Mouse (Mus musculus) hindbrain, embryonic 12.5 days (tissue): ENCODE measurements around the gene Polr3a. TPM values are rescaled to one million over a fixed set of nuclear protein-coding genes. Genes with fewer than 3 reads are reported as not detected.
"Not testable (repeated sequence)": the region's sequence is repeated elsewhere in the genome, so short reads cannot be mapped to it uniquely, and the experiment has no call there.

Experiments used
- ATAC-seq: fragments of 200-750 bp; cut with Nextera tagmentation; 2 replicates; pipeline ENCODE4 v1.8.0; 2017; ENCODE audit warnings: moderate TSS enrichment; ENCODE audit not compliant: low FRiP score
- H3K27ac ChIP-seq: fragments of 300-500 bp; sonication (generic); 2 replicates; pipeline ENCODE4 v1.5.1; 2016; ENCODE audit warnings: mild to moderate bottlenecking
- H3K27me3 ChIP-seq: fragments of 300-500 bp; sonication (generic); 2 replicates; pipeline ENCODE4 v1.6.1; 2016; ENCODE audit warnings: mild to moderate bottlenecking
- H3K36me3 ChIP-seq: fragments of 300-500 bp; sonication (generic); 2 replicates; pipeline ENCODE4 v1.6.1; 2016; ENCODE audit warnings: mild to moderate bottlenecking
- H3K4me1 ChIP-seq: fragments of 300-500 bp; sonication (generic); 2 replicates; pipeline ENCODE4 v1.6.1; 2016
- H3K4me2 ChIP-seq: fragments of 300-500 bp; sonication (generic); replicated peaks from 2 replicates; pipeline ENCODE4 v1.6.1; 2016; ENCODE audit warnings: mild to moderate bottlenecking
- H3K4me3 ChIP-seq: fragments of 300-500 bp; sonication (generic); 2 replicates; pipeline ENCODE4 v1.5.1; 2016; ENCODE audit warnings: mild to moderate bottlenecking
- H3K9ac ChIP-seq: fragments of 300-500 bp; sonication (generic); 2 replicates; pipeline ENCODE4 v1.6.1; 2016; ENCODE audit warnings: mild to moderate bottlenecking, moderate library complexity
- H3K9me3 ChIP-seq: fragments of 300-500 bp; sonication (generic); replicated peaks from 2 replicates; pipeline ENCODE4 v1.6.1; 2016; ENCODE audit warnings: mild to moderate bottlenecking
- WGBS: fragments of 180-500 bp; shearing (Covaris S2); methylation state at CpG from one replicate; pipeline ENCODE4 v1.1.7; 2016; 5-methylcytosine and 5-hydroxymethylcytosine counted together
- polyA plus RNA-seq: library from polyadenylated mRNA; unstranded; fragments of >200 nt; fragmentation: Nextera tagmentation; extraction: Ambion mirVana; gene quantifications from 2 replicates; pipeline ENCODE4 v1.2.1, GENCODE M21; 2016

Polr3a gene
- polyA plus RNA-seq, 1 experiment from 2014 or later, result 20.3 TPM

DNA sequence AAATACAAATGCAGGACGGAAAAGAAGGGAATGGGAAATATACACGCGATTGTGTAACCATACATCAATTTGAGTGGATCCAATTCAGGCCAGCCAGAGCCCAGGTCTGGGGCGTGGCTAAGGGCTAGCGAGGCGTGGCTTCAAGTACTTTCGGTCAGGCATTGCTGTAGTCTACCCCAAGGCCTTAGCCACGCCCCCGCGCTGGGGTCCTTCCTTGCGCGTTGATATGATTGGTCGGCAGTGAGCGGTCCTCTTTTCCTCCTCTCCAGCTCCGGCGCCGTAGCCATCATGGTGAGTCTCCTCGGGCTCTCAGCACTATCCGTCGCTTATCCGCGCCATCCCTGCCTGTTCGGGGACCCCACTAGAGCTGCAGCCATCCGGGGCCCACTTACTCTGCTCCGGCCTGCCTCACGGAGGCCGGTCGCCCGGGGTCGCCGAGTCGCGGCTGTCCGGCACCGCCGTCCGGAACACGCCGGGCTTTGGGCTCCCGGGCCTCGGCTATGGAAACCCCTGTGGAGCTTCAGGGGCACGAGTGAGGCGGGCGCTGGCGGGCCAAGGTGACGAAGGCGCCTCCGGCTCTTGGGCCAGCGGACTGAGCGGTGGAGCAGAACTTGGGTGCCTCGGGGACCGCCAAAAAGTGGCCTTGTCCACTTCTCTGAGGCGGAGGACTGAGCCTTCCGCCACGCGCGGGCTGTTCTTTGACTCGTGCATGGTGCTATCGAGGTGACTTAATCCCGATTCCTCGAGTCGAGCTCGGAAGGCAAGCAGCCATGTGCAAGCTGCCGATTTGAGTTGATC is 3.8 kb upstream of the Polr3a start:
- Histone ChIP-seq H3K9me3 (no peaks in the 10 kb centered on the region), H3K27ac (peak overlapping the region; percentile 81), H3K4me2 (peak overlapping the region; percentile 89), H3K4me1 (peaks cover 42% of the 10 kb centered on the region), H3K36me3 (peaks cover 35% of the 10 kb centered on the region), H3K9ac (peak overlapping the region; percentile 99), H3K4me3 (peak overlapping the region; percentile 96), H3K27me3 (no peaks in the 10 kb centered on the region)
- ATAC-seq, result peak; percentile 93
- WGBS, result under 1% methylated on average over 64 of the region's 64 CpGs

DNA sequence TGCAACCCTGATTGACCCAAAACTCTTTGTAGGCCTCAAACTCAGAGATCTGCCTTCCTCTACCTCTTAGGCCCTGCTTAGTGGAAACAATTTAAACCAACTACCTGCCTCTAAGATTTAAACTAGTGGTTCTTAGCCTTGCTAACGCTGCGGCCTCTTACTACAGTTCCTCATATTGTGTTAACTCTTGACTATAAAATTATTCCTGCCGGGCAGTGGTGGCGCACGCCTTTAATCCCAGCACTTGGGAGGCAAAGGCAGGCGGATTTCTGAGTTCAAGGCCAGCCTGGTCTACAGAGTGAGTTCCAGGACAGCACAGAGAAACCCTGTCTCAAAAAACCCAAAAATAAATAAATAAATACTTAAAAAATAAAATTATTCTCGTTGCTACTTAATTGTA is 2.9 kb upstream of the Polr3a start:
- peaks cover 28% of the 10 kb centered on the region for H3K36me3 ChIP-seq
- not testable (repeated sequence) for H3K27ac ChIP-seq, H3K4me3 ChIP-seq

GRCm38 (mm10) chr14:24486241-24486767 is 554 bp downstream of the Polr3a start:
- 0 out of 2 replicates have a peak overlapping the region, but pooled peaks have one; percentile 30 for H3K27ac ChIP-seq
- no peak; the same call in 1 of the 2 replicates for ATAC-seq

More for the DNA sequence above, 2.9 kb upstream of the Polr3a start:
- not testable (repeated sequence) for H3K27me3 ChIP-seq, H3K9me3 ChIP-seq, ATAC-seq, H3K9ac ChIP-seq, H3K4me2 ChIP-seq
- H3K4me1 ChIP-seq, result peaks cover 46% of the 10 kb centered on the region
- WGBS, result 93% methylated on average over 7 of the region's 7 CpGs

DNA sequence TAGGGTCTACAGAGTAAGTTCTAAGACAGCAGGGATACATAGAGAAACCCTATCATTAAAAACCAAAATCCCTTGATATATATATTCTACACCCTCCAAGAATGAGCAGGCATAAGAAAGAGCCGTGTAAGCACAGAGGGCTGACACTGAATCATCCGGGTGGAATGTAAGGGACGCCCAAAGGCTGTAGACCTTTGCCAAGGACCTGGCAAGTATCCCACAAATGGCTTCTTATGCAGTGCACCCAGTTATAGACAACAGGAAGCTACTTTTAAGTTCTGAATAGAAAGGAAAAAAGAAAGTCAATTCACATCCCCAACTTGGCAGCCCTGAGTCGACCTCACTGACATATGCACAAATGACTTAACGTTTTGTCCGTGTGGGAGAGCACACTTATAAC is 18.1 kb downstream of the Polr3a start:
- WGBS, result 95% methylated on average over 6 of the region's 6 CpGs
- Histone ChIP-seq H3K9me3 (no peaks in the 10 kb centered on the region), H3K4me2 (no peak overlapping the region), H3K4me1 (no peaks in the 10 kb centered on the region), H3K27ac (no peak overlapping the region), H3K27me3 (no peaks in the 10 kb centered on the region), H3K4me3 (no peak overlapping the region), H3K36me3 (peaks cover 96% of the 10 kb centered on the region), H3K9ac (no peak overlapping the region)
- ATAC-seq, result no peak

More at GRCm38 (mm10) chr14:24486241-24486767, 554 bp downstream of the Polr3a start:
- Histone ChIP-seq H3K36me3 (peaks cover 31% of the 10 kb centered on the region), H3K27me3 (no peaks in the 10 kb centered on the region), H3K9me3 (no peaks in the 10 kb centered on the region), H3K4me3 (peak overlapping the region; percentile 87), H3K4me1 (peaks cover 12% of the 10 kb centered on the region), H3K4me2 (peak overlapping the region; percentile 79), H3K9ac (peak overlapping the region; percentile 79)
- WGBS, result 9% methylated on average over 13 of the region's 13 CpGs

GRCm38 (mm10) chr14:24458191-24458590 is 28.7 kb downstream of the Polr3a start:
- no peak overlapping the region for H3K4me3 ChIP-seq

DNA sequence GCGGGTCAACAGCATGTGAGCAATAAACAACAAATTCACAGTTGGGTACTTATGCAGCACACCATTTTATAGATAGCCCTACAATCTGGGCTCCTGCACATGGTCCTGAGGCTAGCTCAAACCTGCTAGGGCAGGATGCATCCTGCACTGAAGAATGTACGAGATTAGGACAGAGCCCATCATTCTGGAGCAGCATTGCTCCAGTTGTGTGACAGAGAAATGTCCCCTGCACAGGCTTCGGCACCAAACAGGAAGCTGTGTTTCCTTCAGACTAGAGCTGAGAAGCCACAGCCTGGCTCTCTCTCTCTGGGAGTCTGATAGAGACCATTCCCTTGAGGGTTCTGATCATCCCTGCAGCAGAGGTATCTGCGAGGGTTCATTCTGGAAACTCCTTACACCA is 43.3 kb downstream of the Polr3a start:
- H3K27me3 ChIP-seq, ATAC-seq, H3K4me2 ChIP-seq, H3K27ac ChIP-seq, H3K9me3 ChIP-seq, H3K9ac ChIP-seq, H3K4me1 ChIP-seq, H3K4me3 ChIP-seq: not testable (repeated sequence)
- WGBS, result 87% methylated on average over 4 of the region's 4 CpGs
- H3K36me3 ChIP-seq, result peaks cover 19% of the 10 kb centered on the region

More at GRCm38 (mm10) chr14:24458191-24458590, 28.7 kb downstream of the Polr3a start:
- 88% methylated on average over 3 of the region's 3 CpGs for WGBS
- ATAC-seq, result no peak
- H3K27me3 ChIP-seq, result no peaks in the 10 kb centered on the region
- no peaks in the 10 kb centered on the region for H3K4me1 ChIP-seq
- no peak overlapping the region for H3K4me2 ChIP-seq
- H3K36me3 ChIP-seq, result peaks cover 94% of the 10 kb centered on the region
- no peak overlapping the region for H3K27ac ChIP-seq
- H3K9me3 ChIP-seq, result no peaks in the 10 kb centered on the region
- H3K9ac ChIP-seq, result no peak overlapping the region

Other genes starting within 250 kb of the Polr3a start
- 21.8 and 23.6 TPM in 2 replicates for gene Dlg5, start 241.1 kb downstream of the Polr3a start, polyA plus RNA-seq
- gene E330034G19Rik, start 193.8 kb downstream of the Polr3a start, polyA plus RNA-seq, result 0.17 TPM in 1 of 2 replicates, not detected in the other
- gene Rps24, start 67 bp upstream of the Polr3a start, polyA plus RNA-seq, result 852 and 899 TPM in 2 replicates